Mouse (Mus musculus): Measurements from ENCODE around the gene Nr1h4.

- no peak for TF ChIP-seq CTCF (IDR thresholded peaks at IDR 0.05; ENCODE audit: extremely low read depth, insufficient read depth, low read length)
- TF ChIP-seq POLR2A (IDR thresholded peaks at IDR 0.05; ENCODE audit: extremely low read depth, insufficient read depth, low read length), result 0 out of 2 replicates have a peak, but pooled peaks have one; percentile 28
Observed at GRCm38 (mm10) chr10:89443623-89444151, 89.7 kb downstream of the Nr1h4 start, which contains the start of gene Gas2l3.

All from cortical plate, adult 2 months (tissue).